Mouse (Mus musculus): ENCODE measurements around the gene Gm19426. TPM values are rescaled to one million over a fixed set of nuclear protein-coding genes. Genes with fewer than 3 reads are reported as not detected.

Gene Gm19426
- polyA plus RNA-seq, 1 experiment from 2014 or later: 7.0 TPM

- H3K27ac ChIP-seq: peak overlapping the region; percentile 99
- H3K9me3 ChIP-seq: no peaks in the 10 kb centered on the region
- WGBS: 31% methylated on average over 9 of the region's 9 CpGs
- peak overlapping the region; percentile 56; the same call in 1 of the 2 replicates for H3K9ac ChIP-seq
- no peaks in the 10 kb centered on the region for H3K27me3 ChIP-seq
- H3K36me3 ChIP-seq: peaks cover 4% of the 10 kb centered on the region; the same call in 1 of the 2 replicates
- H3K4me2 ChIP-seq: peak overlapping the region; percentile 80
- peak overlapping the region; percentile 91 for H3K4me3 ChIP-seq
- ATAC-seq (ENCODE audit: insufficient number of reproducible peaks, low FRiP score, low TSS enrichment, low read depth): no peak
- H3K4me1 ChIP-seq: peaks cover 11% of the 10 kb centered on the region
These were observed 26.8 kb downstream of the Gm19426 start for GRCm38 (mm10) chr2:84716423-84717355.

- Histone ChIP-seq H3K4me3 (peak overlapping the region; percentile 91), H3K4me1 (peaks cover 11% of the 10 kb centered on the region), H3K27me3 (no peaks in the 10 kb centered on the region), H3K4me2 (peak overlapping the region; percentile 80), H3K9ac (peak overlapping the region; percentile 56), H3K9me3 (no peaks in the 10 kb centered on the region), H3K27ac (peak overlapping the region; percentile 99), H3K36me3 (peaks cover under 1% of the 10 kb centered on the region)
- under 1% methylated on average over 33 of the region's 33 CpGs for WGBS
- peak; percentile 96 for ATAC-seq (ENCODE audit: insufficient number of reproducible peaks, low FRiP score, low TSS enrichment, low read depth)
These were observed 27.7 kb downstream of the Gm19426 start for GRCm38 (mm10) chr2:84715562-84716361.

- WGBS: under 1% methylated on average over 106 of the region's 107 CpGs
- Histone ChIP-seq H3K36me3 (peaks cover 8% of the 10 kb centered on the region), H3K9me3 (no peaks in the 10 kb centered on the region), H3K27ac (peak within 1 kb of the TSS; percentile 99), H3K27me3 (no peaks in the 10 kb centered on the region), H3K4me2 (peak within 1 kb of the TSS; percentile 80), H3K4me1 (peaks cover 11% of the 10 kb centered on the region), H3K4me3 (peak within 1 kb of the TSS; percentile 91), H3K9ac (peak within 1 kb of the TSS; percentile 88)
- peak; percentile 95 for ATAC-seq (ENCODE audit: insufficient number of reproducible peaks, low FRiP score, low TSS enrichment, low read depth)
These were observed 28.5 kb downstream of the Gm19426 start, which contains the start of gene Zdhhc5 for GRCm38 (mm10) chr2:84714811-84715561. TSS of gene Zdhhc5 (minus strand) at chr2:84715180.

GRCm38 (mm10) chr2:84714422-84714810, 29.0 kb downstream of the Gm19426 start:
- WGBS: 0% methylated on average over 25 of the region's 26 CpGs
- peaks cover 12% of the 10 kb centered on the region for H3K36me3 ChIP-seq
- H3K4me1 ChIP-seq: peaks cover 11% of the 10 kb centered on the region
- peak overlapping the region; percentile 91 for H3K4me3 ChIP-seq
- peak overlapping the region; percentile 88 for H3K9ac ChIP-seq
- ATAC-seq (ENCODE audit: insufficient number of reproducible peaks, low FRiP score, low TSS enrichment, low read depth): no peak
- H3K27ac ChIP-seq: peak overlapping the region; percentile 99
- no peaks in the 10 kb centered on the region for H3K9me3 ChIP-seq
- peak overlapping the region; percentile 52 for H3K4me2 ChIP-seq
- no peaks in the 10 kb centered on the region for H3K27me3 ChIP-seq

- H3K27ac ChIP-seq: no peak overlapping the region
- WGBS: 81% methylated on average over 2 of the region's 2 CpGs
- H3K4me3 ChIP-seq: no peak overlapping the region
- H3K9ac ChIP-seq: no peak overlapping the region
- H3K36me3 ChIP-seq: peaks cover 21% of the 10 kb centered on the region
- H3K9me3 ChIP-seq: no peaks in the 10 kb centered on the region
- ATAC-seq (ENCODE audit: insufficient number of reproducible peaks, low FRiP score, low TSS enrichment, low read depth): no peak
- no peak overlapping the region for H3K4me2 ChIP-seq
- H3K4me1 ChIP-seq: peaks cover 15% of the 10 kb centered on the region
- no peaks in the 10 kb centered on the region for H3K27me3 ChIP-seq
These were observed 31.6 kb downstream of the Gm19426 start for GRCm38 (mm10) chr2:84711898-84712297.

- H3K27me3 ChIP-seq: no peaks in the 10 kb centered on the region
- no peak overlapping the region for H3K4me2 ChIP-seq
- WGBS: 27% methylated on average over 1 of the region's 1 CpGs
- no peak for ATAC-seq (ENCODE audit: insufficient number of reproducible peaks, low FRiP score, low TSS enrichment, low read depth)
- peaks cover 37% of the 10 kb centered on the region for H3K36me3 ChIP-seq
- H3K9ac ChIP-seq: no peak overlapping the region
- 0 out of 2 replicates have a peak, but pooled peaks cover 4% of the 10 kb centered on the region for H3K4me1 ChIP-seq
- no peaks in the 10 kb centered on the region for H3K9me3 ChIP-seq
- H3K4me3 ChIP-seq: no peak overlapping the region
- H3K27ac ChIP-seq: no peak overlapping the region
These were observed 35.9 kb downstream of the Gm19426 start for GRCm38 (mm10) chr2:84707523-84707922.

- no peak overlapping the region for H3K27ac ChIP-seq
- WGBS: 74% methylated on average over 1 of the region's 1 CpGs
- ATAC-seq (ENCODE audit: insufficient number of reproducible peaks, low FRiP score, low TSS enrichment, low read depth): no peak
- 0 out of 2 replicates have a peak, but pooled peaks cover 4% of the 10 kb centered on the region for H3K4me1 ChIP-seq
- H3K9me3 ChIP-seq: no peaks in the 10 kb centered on the region
- H3K27me3 ChIP-seq: no peaks in the 10 kb centered on the region
- H3K4me2 ChIP-seq: no peak overlapping the region
- peaks cover 39% of the 10 kb centered on the region for H3K36me3 ChIP-seq
- H3K9ac ChIP-seq: no peak overlapping the region
- no peak overlapping the region for H3K4me3 ChIP-seq
These were observed 38.2 kb downstream of the Gm19426 start for GRCm38 (mm10) chr2:84705295-84705694.

GRCm38 (mm10) chr2:84704329-84704728, 39.1 kb downstream of the Gm19426 start:
- no peak overlapping the region for H3K9ac ChIP-seq
- peak overlapping the region; percentile 47; the same call in 1 of the 2 replicates for H3K27ac ChIP-seq
- H3K4me1 ChIP-seq: 0 out of 2 replicates have a peak, but pooled peaks cover 4% of the 10 kb centered on the region
- WGBS: 75% methylated on average over 5 of the region's 5 CpGs
- no peaks in the 10 kb centered on the region for H3K27me3 ChIP-seq
- no peak overlapping the region for H3K4me3 ChIP-seq
- no peaks in the 10 kb centered on the region for H3K9me3 ChIP-seq
- H3K36me3 ChIP-seq: peaks cover 35% of the 10 kb centered on the region
- ATAC-seq (ENCODE audit: insufficient number of reproducible peaks, low FRiP score, low TSS enrichment, low read depth): no peak
- no peak overlapping the region for H3K4me2 ChIP-seq

GRCm38 (mm10) chr2:84703497-84703896, 40.0 kb downstream of the Gm19426 start:
- 94% methylated on average over 1 of the region's 1 CpGs for WGBS
- no peak for ATAC-seq (ENCODE audit: insufficient number of reproducible peaks, low FRiP score, low TSS enrichment, low read depth)
- Histone ChIP-seq H3K4me3 (no peak overlapping the region), H3K9me3 (no peaks in the 10 kb centered on the region), H3K36me3 (peaks cover 37% of the 10 kb centered on the region), H3K9ac (no peak overlapping the region), H3K4me1 (0 out of 2 replicates have a peak, but pooled peaks cover 4% of the 10 kb centered on the region), H3K27ac (no peak overlapping the region), H3K4me2 (no peak overlapping the region), H3K27me3 (no peaks in the 10 kb centered on the region)

GRCm38 (mm10) chr2:84695007-84695695, 48.3 kb downstream of the Gm19426 start:
- 87% methylated on average over 5 of the region's 5 CpGs for WGBS
- peaks cover 63% of the 10 kb centered on the region for H3K36me3 ChIP-seq
- ATAC-seq (ENCODE audit: insufficient number of reproducible peaks, low FRiP score, low TSS enrichment, low read depth): no peak
- H3K4me1 ChIP-seq: no peaks in the 10 kb centered on the region
- no peaks in the 10 kb centered on the region for H3K27me3 ChIP-seq
- no peak overlapping the region for H3K9ac ChIP-seq
- no peak overlapping the region for H3K4me2 ChIP-seq
- H3K27ac ChIP-seq: no peak overlapping the region
- no peaks in the 10 kb centered on the region for H3K9me3 ChIP-seq
- no peak overlapping the region for H3K4me3 ChIP-seq

Data from limb, embryonic 15.5 days (tissue).